Mouse (Mus musculus): ENCODE measurements around the gene Rpl26. TPM values are rescaled to one million over a fixed set of nuclear protein-coding genes. Genes with fewer than 3 reads are reported as not detected.

Gene Rpl26
- 49.2 TPM for polyA plus RNA-seq (2014; fragmentation: Illumina TruSeq; extraction: RNeasy Lipid Tissue Mini Kit (QIAGEN cat#74804); ENCODE audit: low replicate concordance)

GRCm38 (mm10) chr11:68901351-68902046, at the start of gene Rpl26:
Gene Rpl26 (plus strand): TSS chr11:68901583.

GRCm38 (mm10) chr11:68871748-68872147, 29.6 kb upstream of the Rpl26 start, which contains the start of gene Ndel1:
Gene Ndel1 (minus strand): TSS chr11:68871858.

GRCm38 (mm10) chr11:68888253-68888652, 13.1 kb upstream of the Rpl26 start, which contains the start of gene Rnf222:
Gene Rnf222 (plus strand): TSS chr11:68888553.

GRCm38 (mm10) chr11:68926981-68927380, 25.6 kb downstream of the Rpl26 start, which contains the start of gene Odf4:
Gene Odf4 (minus strand): TSS chr11:68927081.

Other genes with a start within 250 kb of the Rpl26 start
- gene Myh10, start 210.0 kb upstream of the Rpl26 start, polyA plus RNA-seq (2014; fragmentation: Illumina TruSeq; extraction: RNeasy Lipid Tissue Mini Kit (QIAGEN cat#74804); ENCODE audit: low replicate concordance): 4.8 TPM
- gene Ndel1, start 29.7 kb upstream of the Rpl26 start, polyA plus RNA-seq (2014; fragmentation: Illumina TruSeq; extraction: RNeasy Lipid Tissue Mini Kit (QIAGEN cat#74804); ENCODE audit: low replicate concordance): 79.4 TPM
- not detected for gene Rnf222, start 13.0 kb upstream of the Rpl26 start, polyA plus RNA-seq (2014; fragmentation: Illumina TruSeq; extraction: RNeasy Lipid Tissue Mini Kit (QIAGEN cat#74804); ENCODE audit: low replicate concordance)
- not detected for gene Odf4, start 25.5 kb downstream of the Rpl26 start, polyA plus RNA-seq (2014; fragmentation: Illumina TruSeq; extraction: RNeasy Lipid Tissue Mini Kit (QIAGEN cat#74804); ENCODE audit: low replicate concordance)
- 1.0 TPM for gene Arhgef15, start 55.9 kb downstream of the Rpl26 start, polyA plus RNA-seq (2014; fragmentation: Illumina TruSeq; extraction: RNeasy Lipid Tissue Mini Kit (QIAGEN cat#74804); ENCODE audit: low replicate concordance)
- 7.0 TPM for gene Slc25a35, start 66.5 kb downstream of the Rpl26 start, polyA plus RNA-seq (2014; fragmentation: Illumina TruSeq; extraction: RNeasy Lipid Tissue Mini Kit (QIAGEN cat#74804); ENCODE audit: low replicate concordance)
- 3.4 TPM for gene Rangrf, start 73.6 kb downstream of the Rpl26 start, polyA plus RNA-seq (2014; fragmentation: Illumina TruSeq; extraction: RNeasy Lipid Tissue Mini Kit (QIAGEN cat#74804); ENCODE audit: low replicate concordance)
- gene Pfas, start 106.9 kb downstream of the Rpl26 start, polyA plus RNA-seq (2014; fragmentation: Illumina TruSeq; extraction: RNeasy Lipid Tissue Mini Kit (QIAGEN cat#74804); ENCODE audit: low replicate concordance): 4.7 TPM
- 1.7 TPM for gene Ctc1, start 114.3 kb downstream of the Rpl26 start, polyA plus RNA-seq (2014; fragmentation: Illumina TruSeq; extraction: RNeasy Lipid Tissue Mini Kit (QIAGEN cat#74804); ENCODE audit: low replicate concordance)
- 6.3 TPM for gene Aurkb, start 144.1 kb downstream of the Rpl26 start, polyA plus RNA-seq (2014; fragmentation: Illumina TruSeq; extraction: RNeasy Lipid Tissue Mini Kit (QIAGEN cat#74804); ENCODE audit: low replicate concordance)
- 2.3 TPM for gene Borcs6, start 158.1 kb downstream of the Rpl26 start, polyA plus RNA-seq (2014; fragmentation: Illumina TruSeq; extraction: RNeasy Lipid Tissue Mini Kit (QIAGEN cat#74804); ENCODE audit: low replicate concordance)
- gene Tmem107, start 169.2 kb downstream of the Rpl26 start, polyA plus RNA-seq (2014; fragmentation: Illumina TruSeq; extraction: RNeasy Lipid Tissue Mini Kit (QIAGEN cat#74804); ENCODE audit: low replicate concordance): 1.7 TPM
- gene Vamp2, start 186.9 kb downstream of the Rpl26 start, polyA plus RNA-seq (2014; fragmentation: Illumina TruSeq; extraction: RNeasy Lipid Tissue Mini Kit (QIAGEN cat#74804); ENCODE audit: low replicate concordance): 53.2 TPM
- gene Per1, start 193.6 kb downstream of the Rpl26 start, polyA plus RNA-seq (2014; fragmentation: Illumina TruSeq; extraction: RNeasy Lipid Tissue Mini Kit (QIAGEN cat#74804); ENCODE audit: low replicate concordance): not detected
- not detected for gene Hes7, start 218.8 kb downstream of the Rpl26 start, polyA plus RNA-seq (2014; fragmentation: Illumina TruSeq; extraction: RNeasy Lipid Tissue Mini Kit (QIAGEN cat#74804); ENCODE audit: low replicate concordance)
- not detected for gene 9130213A22Rik, start 221.0 kb downstream of the Rpl26 start, polyA plus RNA-seq (2014; fragmentation: Illumina TruSeq; extraction: RNeasy Lipid Tissue Mini Kit (QIAGEN cat#74804); ENCODE audit: low replicate concordance)
- not detected for gene Aloxe3, start 224.3 kb downstream of the Rpl26 start, polyA plus RNA-seq (2014; fragmentation: Illumina TruSeq; extraction: RNeasy Lipid Tissue Mini Kit (QIAGEN cat#74804); ENCODE audit: low replicate concordance)

Measured in small intestine, adult 10 weeks (tissue).